Mouse (Mus musculus) granulocyte monocyte progenitor cell, adult 5-6 weeks (primary cell): ENCODE results near the gene Ptprh. TPM values are rescaled to one million over a fixed set of nuclear protein-coding genes. Genes with fewer than 3 reads are reported as not detected.
A peak's percentile ranks its signal among the peaks of the same experiment; 100 is the strongest.

Experiments
- ATAC-seq: replicated peaks from 2 replicates; pipeline ENCODE4 v1.8.0; 2016; ENCODE audit warnings: mild to moderate bottlenecking, moderate TSS enrichment, inconsistent platforms; ENCODE audit not compliant: poor library complexity, severe bottlenecking
- total RNA-seq, 2 experiments: library from RNA; stranded (forward) in 1 of 2; stranded (reverse) in 1 of 2; fragments of 200-712, 200-1000 nt in 1 of 2; fragments of >200 nt in 1 of 2; fragmentation: Nextera tagmentation in 1 of 2; gene quantifications; 2 replicates each; pipeline ENCODE4 v1.2.3; 2014 to 2017

Ptprh gene
- not detected in 2 replicates for total RNA-seq (2014; fragmentation: Nextera tagmentation)
- total RNA-seq (2017): not detected in 2 replicates

DNA sequence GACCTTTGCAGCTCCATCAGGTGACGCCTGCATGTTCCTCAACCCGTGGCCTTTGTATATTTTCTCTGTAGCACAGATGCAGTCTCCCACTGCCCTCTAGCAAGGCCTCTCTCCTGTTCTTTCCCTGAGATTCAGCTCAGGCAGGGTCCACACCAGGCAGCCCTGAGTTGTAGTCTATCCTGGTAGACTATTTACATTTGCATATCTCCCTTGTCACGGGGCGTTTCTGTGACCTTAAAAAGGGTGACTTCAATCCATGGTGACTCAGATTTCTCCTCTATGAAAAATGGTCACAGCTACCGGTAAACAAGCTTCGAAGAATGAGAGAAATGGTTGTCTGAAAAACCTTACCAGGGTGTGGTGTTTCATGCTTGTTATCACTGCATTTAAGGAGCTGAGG lies at the start of gene Ptprh:
Ptprh (minus strand) TSS at position 169 of the 400 bp plus-strand sequence.
- no peak for ATAC-seq

DNA sequence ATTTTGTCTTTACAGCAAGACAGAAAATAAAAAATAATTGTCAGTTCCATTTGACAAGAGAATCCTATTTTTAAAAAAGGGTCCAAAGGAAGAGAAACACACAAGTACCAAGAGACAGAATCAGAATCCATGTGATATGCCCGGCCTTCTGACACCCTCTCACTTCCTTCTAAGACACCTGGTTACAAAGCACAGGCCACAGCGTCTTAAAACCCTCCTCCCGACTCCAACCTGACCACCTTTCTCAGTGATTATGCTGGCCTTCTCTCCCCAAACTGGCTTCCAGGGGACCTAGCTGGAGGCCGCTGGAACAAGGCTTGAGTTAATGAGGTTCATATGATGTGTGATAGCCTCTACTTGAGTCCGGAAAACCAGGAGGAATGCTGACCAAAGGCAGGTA lies 49.5 kb upstream of the Ptprh start:
- peak; percentile 1; the same call in 1 of the 2 replicates for ATAC-seq

DNA sequence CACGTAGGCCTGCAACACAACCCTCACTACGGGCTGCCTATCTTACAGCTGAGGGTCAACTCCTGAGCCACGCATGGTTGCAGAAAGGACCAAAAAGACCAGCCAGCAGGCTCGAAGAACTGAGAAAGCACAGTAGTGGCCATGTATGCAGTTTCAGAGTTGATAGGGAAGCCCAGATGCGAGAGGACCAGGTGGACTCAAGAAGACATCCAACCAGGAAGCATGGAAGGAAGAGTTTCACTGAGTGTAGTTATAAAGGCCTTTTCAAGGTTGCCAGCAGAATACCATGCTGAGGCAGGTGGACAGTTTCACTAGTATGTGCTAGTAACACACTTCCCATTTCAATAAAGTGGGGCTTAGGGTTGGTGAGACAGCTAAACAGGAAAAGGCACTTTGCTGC lies 48.9 kb upstream of the Ptprh start:
- ATAC-seq: no peak

DNA sequence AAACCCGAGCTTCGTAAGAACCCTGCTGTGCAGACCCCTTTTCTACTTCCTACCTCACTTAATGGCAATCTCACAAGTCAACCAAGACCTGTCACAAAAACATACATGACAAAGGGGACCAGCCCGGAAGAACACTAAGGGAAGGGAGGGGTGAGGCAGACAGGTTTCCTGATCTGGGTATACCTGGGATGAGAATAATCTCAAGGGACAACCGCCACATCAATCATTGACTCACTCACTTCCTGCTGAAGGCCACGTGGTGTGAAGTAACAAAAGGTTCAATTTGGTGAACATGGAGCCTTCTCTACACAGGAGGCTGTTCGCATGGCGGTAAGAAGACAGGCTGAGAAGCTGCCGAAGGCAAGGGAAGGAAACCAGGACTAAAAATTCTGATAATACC lies 47.7 kb upstream of the Ptprh start:
- ATAC-seq: no peak

DNA sequence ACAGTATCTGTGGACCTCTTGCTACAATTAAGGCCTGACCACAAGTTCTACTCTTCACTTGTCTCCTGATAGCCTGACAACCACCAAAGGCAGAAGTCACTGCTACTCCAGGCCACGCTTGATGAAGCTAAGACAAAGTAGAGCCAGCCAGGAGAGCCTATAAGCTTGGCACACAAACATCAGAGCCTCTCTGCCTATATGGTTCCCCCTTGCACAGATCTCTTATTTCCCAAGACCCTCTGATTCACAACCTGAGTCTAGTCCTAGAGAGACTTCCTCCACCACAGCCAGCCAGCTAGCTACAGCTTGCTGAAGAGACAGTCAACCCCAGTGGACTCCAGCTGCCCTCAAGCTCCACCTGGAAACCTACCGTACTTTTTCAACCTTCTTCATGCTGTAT lies 44.2 kb upstream of the Ptprh start:
- peak; percentile 61 for ATAC-seq

DNA sequence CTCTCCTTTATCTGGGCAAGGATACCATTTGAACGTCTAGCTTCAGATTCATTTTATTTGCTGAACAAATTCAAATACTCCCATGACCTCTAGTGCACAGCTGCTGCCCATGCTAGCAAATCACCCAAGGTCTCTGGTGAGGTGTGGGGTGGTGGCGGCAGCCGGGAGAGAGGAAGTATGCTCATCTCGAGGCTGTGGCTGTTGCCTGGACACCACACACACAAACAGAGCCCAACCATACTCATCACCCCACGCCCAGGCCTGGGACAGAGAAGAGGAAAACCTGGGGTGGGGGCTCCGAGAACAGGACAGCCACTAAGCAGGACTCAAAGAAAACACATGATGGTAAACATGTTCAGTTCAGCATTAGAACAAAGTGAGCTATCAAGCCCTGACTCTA lies 43.5 kb upstream of the Ptprh start:
- ATAC-seq: peak; percentile 89

DNA sequence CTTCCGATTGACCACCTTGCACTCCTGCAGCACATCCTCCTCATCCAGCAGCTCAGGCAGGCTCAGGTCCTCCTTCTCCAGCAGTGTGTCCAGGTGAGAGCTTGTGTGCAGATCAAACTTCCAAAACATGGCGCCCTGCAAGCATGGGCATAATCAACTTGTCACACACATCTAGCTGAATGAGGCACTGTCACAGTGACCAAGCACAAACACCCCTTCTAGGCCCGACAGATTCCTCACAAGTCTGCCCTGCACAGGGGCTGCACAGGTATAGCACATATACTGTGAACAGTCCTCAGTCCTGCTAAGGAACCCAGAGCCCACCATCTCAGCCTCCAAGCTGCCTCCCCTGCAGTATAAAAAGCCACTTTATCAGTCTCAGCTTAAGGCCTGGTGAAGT lies 43.0 kb upstream of the Ptprh start:
- ATAC-seq: no peak

DNA sequence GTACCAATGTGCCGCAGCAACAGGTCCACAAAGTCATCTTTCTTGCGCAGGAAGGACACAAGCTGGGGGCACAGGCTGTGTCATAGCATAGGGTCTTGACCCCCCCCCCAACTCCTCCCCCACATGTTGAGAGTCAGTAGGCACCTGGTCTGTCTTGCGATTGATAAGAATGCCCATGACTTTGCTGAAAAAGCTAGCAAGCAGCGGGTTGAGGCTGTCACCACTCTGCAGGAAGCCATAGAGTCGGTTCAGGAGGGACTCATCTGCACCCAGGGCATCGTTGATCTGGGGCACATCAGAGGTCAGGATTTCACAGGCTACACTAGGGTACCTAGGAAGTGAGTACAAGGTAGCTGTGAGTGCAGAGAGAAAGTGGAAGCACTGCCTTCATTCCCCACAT lies 39.4 kb upstream of the Ptprh start:
- ATAC-seq: no peak

DNA sequence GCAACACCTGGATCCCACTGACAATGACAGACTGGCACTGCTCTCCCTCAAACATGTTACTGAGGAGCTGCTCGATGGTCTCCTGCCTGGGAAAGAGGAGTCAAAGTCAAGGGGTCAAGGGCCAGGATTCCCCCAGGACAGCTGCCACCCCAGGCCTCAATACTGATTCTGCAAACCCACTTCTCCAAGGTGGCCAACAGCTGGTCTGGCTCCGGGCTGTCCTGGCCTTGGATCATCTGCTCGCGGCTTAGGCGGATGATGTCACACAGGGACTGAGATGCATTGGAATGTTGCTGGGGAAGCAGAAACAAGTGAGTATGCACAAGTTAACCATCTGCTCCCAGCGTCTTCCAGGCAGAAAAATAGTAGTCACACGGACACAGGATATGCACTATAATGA lies 38.1 kb upstream of the Ptprh start:
- no peak for ATAC-seq

DNA sequence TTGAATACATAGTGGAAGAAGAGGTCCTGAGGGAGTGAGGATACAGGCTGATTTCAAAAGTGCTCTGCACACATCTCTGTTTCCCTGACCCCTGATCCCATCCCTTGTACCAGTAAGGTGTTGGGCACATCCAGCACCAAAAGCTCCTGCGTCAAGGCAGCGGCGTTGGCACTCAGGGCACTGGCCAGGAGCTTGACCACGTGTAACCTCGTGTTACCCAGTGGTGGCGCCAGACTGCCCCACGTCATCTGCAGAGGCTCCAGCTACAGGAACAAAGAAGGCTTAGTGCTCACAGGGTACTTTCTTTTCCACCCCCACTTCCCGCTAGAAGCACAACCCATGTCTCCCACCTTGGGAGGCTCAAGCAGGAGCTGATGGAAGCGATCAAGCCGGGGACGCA lies 37.3 kb upstream of the Ptprh start:
- ATAC-seq: no peak

DNA sequence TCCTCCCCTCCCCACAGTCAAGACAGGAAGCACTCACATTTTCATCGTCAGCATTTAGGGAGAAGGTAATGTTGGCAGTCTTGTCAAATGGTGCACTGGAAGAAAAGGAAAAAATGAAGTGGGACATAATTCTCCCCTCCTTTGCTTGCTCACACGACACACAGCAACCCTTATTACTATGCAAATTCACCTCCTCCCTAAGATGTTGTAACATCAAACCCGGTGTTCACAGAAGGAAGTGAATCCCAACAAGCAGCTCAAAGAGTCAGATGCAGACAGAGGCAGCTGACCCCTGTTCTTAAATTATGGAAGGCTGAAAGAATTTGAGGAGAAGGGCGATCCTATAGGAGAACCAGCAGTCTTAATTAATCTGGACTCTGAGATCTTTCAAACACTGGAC lies 32.3 kb upstream of the Ptprh start:
- peak; percentile 68 for ATAC-seq

DNA sequence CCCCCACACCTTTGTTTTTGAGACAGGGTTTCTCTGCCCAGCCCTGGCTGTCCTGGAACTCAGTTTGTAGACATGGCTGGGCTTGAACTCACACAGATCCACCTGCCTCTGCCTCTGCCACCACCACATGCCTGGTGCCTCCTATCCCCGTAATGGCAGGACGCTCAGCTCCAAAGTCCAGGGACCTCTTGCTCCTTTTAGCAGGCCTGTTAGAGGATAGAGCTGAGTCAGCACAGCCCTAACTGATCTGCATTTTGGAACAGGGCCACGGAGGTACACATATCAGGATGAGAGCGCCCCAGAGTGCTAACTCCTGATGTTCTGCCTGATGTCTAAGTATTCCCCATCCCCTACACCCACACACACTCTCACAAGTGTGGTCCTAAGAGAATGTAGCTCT lies 27.2 kb upstream of the Ptprh start, which contains the start of gene Tmem86b:
Tmem86b (minus strand) TSS at position 392 of the 400 bp plus-strand sequence.
- no peak for ATAC-seq

DNA sequence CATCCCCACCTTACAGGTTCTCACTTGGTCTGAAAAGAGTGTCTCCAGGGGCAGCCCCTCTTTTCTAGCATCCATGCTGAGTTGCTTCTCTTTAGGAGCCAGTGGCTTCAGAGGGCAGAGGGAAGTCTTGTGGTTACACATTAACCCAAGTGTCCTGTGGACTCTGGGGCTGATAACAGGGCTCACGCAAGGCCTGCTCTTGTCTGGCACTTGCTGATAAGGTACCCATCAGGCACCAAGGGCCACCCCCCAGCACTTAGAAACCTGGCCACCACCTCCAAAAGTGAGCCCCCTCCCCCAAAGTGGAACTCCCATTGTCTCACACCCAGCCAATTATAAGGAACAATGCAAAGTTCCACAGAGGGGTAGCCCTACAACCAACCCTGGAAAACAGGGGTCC lies 26.4 kb upstream of the Ptprh start:
- no peak; the same call in 1 of the 2 replicates for ATAC-seq

DNA sequence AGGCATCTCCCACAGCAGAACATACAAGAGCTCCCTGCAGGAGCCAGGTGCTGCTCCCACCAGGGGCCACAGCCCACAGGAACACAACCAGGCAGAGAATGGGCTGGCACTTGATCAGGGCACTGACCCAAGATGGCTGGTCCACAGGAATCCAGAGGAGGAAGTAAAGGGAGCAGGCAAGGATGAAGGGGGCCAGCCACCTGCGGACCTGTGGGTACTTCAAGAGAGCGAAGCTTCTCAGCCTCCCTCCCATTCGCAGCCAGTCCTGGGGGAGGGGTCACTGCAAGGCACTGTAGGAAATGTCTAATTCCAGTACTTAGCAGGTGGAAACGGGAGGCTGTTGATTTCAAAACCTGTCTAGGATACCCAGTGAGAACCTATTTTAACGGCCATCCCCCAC lies 25.7 kb upstream of the Ptprh start:
- no peak for ATAC-seq

DNA sequence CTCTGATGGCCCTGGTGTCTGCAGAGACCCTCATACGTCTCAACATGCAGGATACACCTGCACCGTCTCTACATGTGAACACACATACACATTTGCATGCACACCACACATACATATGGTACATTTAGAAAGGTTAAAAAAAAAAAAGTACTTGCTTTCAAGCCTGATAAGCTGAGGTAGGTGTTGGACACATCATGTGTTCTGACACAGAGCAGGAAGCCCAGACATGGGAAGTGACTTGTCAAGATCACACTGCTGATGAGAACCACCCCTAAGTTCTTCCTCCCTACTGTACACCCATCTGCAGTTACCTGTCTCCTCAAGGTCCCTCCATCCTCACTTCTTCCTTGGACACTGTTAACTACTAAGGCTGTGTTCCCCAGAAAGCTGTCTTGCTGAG lies 22.1 kb upstream of the Ptprh start:
- no peak for ATAC-seq

DNA sequence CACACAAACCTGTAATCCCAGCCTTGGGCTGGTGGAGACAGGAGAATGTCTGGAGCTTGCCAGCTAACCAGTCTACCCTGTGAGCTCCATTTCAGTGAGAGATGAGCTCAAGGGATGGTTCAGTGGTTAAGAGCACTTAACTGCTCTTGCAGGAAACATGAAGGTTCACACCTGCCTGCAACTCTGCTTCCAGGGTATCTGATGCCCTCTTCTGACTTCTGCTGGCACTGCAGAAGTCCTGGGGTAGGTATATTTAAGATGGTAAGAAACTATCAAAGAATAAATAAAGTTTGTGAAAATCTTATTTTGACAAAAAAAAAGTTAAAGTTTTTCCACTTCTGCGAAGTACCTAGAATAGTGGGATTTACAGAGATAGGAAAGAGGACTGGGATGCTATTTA lies 20.5 kb upstream of the Ptprh start:
- no peak for ATAC-seq

DNA sequence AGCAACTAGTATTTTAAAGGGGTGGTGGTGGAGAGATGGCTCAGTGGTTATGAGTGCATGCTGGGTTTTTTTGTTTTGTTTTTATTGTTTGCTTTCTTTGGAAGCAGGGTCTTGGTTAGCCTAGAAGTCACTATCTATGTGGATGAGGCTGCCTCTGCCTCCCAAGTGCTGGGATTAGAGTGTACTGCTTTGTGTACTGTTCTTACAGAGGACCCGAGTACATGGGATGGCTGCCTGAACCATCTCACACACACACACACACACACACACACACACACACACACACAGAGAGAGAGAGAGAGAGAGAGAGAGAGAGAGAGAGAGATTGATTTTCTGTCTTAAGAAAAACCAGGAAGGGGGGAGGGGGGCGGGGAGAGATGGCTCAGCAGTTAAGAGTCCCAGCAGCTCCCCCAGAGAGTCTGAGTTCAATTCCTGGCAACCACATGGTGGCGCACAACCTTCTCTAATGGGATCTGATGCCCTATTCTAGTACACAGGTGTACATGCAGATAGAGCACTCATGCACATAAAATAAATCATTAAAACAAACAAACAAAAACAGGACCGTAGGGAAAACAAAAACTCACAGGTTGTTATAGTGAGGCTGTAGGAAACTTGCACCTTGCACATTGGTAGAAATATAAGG lies 19.8 kb upstream of the Ptprh start:
- 0 out of 2 replicates have a peak, but pooled peaks have one; percentile 26 for ATAC-seq

DNA sequence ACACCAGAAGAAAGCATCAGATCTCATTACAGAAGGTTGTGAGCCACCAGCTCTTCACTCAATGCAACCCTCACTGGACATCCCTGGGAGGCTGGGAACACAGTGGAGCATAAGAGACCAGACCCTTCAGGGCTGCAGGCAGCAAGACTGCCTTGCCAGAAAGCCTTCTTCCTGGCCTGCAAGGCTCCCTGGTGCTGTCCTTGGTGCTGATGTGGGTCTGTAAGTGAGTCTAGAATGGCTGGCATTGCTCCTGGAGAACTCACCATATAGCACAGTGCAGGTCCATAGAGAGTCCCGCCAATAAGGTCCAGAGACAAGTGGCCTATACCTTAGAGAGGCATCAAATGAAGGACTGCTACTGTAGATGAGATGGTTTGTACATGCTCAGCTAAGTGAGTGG lies 16.1 kb upstream of the Ptprh start:
- peak; percentile 81 for ATAC-seq

DNA sequence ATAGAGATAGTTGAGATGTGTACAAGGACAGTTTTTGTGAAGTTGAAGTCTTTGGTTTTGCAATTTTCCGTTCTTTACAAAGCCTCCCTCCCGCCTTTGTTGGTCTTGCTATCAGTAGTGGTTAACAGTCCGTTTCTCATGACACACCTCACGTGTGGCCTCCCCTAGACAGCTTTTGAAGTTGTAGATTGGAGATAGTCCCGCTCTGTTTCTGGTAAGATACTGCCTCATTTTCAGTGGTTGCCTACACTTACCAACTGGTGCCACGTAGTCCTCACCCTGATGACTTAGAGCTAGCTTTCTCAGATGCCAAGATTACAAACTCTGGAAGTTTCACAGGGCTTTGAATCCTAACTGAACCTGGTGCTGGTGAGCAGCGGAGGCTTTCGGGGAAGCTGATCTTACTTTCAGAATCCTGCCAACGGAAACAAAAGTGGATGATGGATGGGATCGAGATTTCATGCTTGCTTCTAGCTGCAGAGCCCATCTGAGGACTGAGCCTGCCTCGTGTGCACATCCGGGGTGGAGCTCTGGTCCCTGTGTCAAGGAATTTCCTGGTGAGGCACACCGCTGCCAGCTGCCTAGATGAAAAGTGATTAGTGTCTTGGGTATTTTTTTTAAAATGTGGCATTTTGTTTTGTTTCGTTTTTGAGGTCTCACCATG lies 10.0 kb upstream of the Ptprh start:
- peak; percentile 80 for ATAC-seq

DNA sequence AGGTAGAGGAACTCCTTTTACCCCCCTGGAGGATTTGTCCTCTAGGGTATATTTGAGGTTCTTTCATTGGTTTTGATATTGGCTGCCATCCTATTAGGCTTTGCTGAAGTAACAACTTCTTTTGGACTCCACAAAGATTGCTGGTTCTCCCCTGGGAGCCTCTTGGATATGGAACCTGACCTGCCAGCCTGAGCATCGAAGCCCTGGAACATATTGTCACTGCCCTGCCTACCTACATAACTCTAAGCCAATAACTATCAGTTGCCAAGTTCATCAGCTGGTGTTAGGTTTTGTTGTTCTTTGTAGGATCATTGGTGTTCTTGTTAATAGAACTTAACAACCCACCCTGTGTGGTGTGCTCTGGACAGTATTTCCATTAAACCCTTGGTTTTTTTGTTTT lies 9.1 kb upstream of the Ptprh start:
- no peak for ATAC-seq

DNA sequence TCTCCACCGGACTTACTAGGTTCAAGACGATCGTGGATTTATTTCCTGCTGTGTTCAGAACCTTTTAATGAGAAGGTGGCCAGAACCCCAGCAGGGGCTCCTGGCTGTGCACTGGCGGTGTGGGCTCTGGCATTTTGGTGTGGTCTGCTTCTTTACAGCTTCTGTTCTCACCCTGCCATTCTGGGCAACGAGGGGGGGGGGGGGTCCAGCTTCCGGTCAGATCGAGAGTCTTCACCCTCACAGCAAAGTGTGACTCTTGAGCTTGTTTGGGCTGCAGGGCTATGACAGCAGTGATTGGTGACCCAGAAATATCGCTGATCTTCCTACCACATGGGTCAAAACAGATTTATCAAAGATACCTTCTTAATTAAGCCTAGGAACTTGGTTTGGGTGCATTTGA lies 8.5 kb upstream of the Ptprh start:
- ATAC-seq: no peak

DNA sequence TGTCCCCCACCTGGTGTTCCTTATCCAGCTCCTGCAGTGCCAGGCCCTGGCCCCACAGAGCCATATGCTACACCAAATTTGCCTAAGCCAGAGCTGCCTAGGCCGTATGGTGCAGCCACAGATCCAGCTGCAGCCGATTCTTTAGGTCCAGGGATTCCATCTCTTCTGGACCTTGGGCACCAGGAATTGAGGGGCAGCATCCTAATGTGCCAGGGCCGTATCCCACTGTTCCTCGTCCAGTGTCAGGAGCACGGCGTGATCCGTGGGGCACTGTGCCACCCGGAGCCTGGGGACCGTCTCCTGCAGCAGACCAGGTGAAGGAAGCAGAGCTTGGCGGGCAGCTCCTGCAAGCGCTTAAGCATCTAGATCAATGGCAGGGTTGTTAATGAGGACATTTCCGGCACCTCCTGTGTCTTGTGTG lies 8.1 kb upstream of the Ptprh start:
- ATAC-seq: no peak
